23 mouse cellular contexts compared by ENCODE assay signal in genomic region chr19:23894822-23895221, GRCm38 (mm10).
DNase-seq lines count a peak whose midpoint lies in the region; ATAC-seq lines count a peak whose summit lies in the region.
"Had no signal": no experiment of that assay in that cellular context is flagged by ENCODE, and none has a peak within 500 bp of the region (broad histone marks: within the 10 kb centered on the region; RNA-seq: fewer than 3 reads in every experiment).

No protein-coding gene starts in this region.

- peaks cover 31% of the 10 kb centered on the region for H3K27me3 ChIP-seq in intestine, embryonic 14.5 days (replicated peaks; ENCODE audit: control insufficient read depth, insufficient read depth, low read length)
- H3K27me3 ChIP-seq in intestine, embryonic 15.5 days (replicated peaks): peaks cover 18% of the 10 kb centered on the region
- peaks cover 19% of the 10 kb centered on the region for H3K27me3 ChIP-seq in embryonic facial prominence, embryonic 11.5 days (ENCODE audit: control insufficient read depth, insufficient read depth, low read length)
- peaks cover 88% of the 10 kb centered on the region for H3K27me3 ChIP-seq in limb, embryonic 10.5 days (ENCODE audit: low read depth, poor library complexity, severe bottlenecking)

- H3K36me3 ChIP-seq in intestine, embryonic 14.5 days (ENCODE audit: control insufficient read depth, insufficient read depth, low read length): no peaks in the 10 kb centered on the region
- H3K36me3 ChIP-seq in intestine, embryonic 15.5 days: no peaks in the 10 kb centered on the region
- H3K36me3 ChIP-seq in embryonic facial prominence, embryonic 11.5 days (replicated peaks; ENCODE audit: control insufficient read depth, insufficient read depth, low read depth, low read length): no peaks in the 10 kb centered on the region
- no peaks in the 10 kb centered on the region for H3K36me3 ChIP-seq in limb, embryonic 10.5 days
- H3K36me3 ChIP-seq: embryonic facial prominence, embryonic 12.5 days; heart, embryonic 10.5 days had no signal

- H3K4me3 ChIP-seq in intestine, embryonic 14.5 days (ENCODE audit: low read depth, low read length): no peak overlapping the region
- H3K4me3 ChIP-seq in intestine, embryonic 15.5 days (replicated peaks): no peak overlapping the region
- H3K4me3 ChIP-seq in embryonic facial prominence, embryonic 11.5 days (ENCODE audit: low read depth, low read length): no peak overlapping the region
- H3K4me3 ChIP-seq in limb, embryonic 10.5 days: no peak overlapping the region
- H3K4me3 ChIP-seq: embryonic facial prominence, embryonic 12.5 days; forebrain, embryonic 13.5 days; gastrocnemius, adult 2 months; heart, embryonic 10.5 days; hindbrain, embryonic 15.5 days had no signal

- H3K27ac ChIP-seq in intestine, embryonic 14.5 days (ENCODE audit: low read depth): no peak overlapping the region
- H3K27ac ChIP-seq in intestine, embryonic 15.5 days: no peak overlapping the region
- H3K27ac ChIP-seq in embryonic facial prominence, embryonic 11.5 days (replicated peaks; ENCODE audit: low read depth, low read length): no peak overlapping the region
- H3K27ac ChIP-seq in limb, embryonic 10.5 days: no peak overlapping the region
- H3K27ac ChIP-seq: embryonic facial prominence, embryonic 12.5 days; forebrain, embryonic 13.5 days; gastrocnemius, adult 2 months; heart, embryonic 10.5 days; hindbrain, embryonic 15.5 days had no signal

- peak overlapping the region; percentile 11; the same call in 1 of the 2 replicates for H3K4me2 ChIP-seq in intestine, embryonic 14.5 days (ENCODE audit: low read length)
- H3K4me2 ChIP-seq in intestine, embryonic 15.5 days (replicated peaks): no peak overlapping the region
- H3K4me2 ChIP-seq in embryonic facial prominence, embryonic 11.5 days (ENCODE audit: low read depth, low read length): no peak overlapping the region
- H3K4me2 ChIP-seq: embryonic facial prominence, embryonic 12.5 days; forebrain, embryonic 13.5 days; hindbrain, embryonic 15.5 days had no signal

- H3K9me3 ChIP-seq in intestine, embryonic 14.5 days (ENCODE audit: control insufficient read depth, low read length): no peaks in the 10 kb centered on the region
- no peaks in the 10 kb centered on the region for H3K9me3 ChIP-seq in intestine, embryonic 15.5 days
- H3K9me3 ChIP-seq in embryonic facial prominence, embryonic 11.5 days (replicated peaks; ENCODE audit: control insufficient read depth, low read length): no peaks in the 10 kb centered on the region
- no peaks in the 10 kb centered on the region for H3K9me3 ChIP-seq in limb, embryonic 10.5 days (replicated peaks)
- H3K9me3 ChIP-seq: embryonic facial prominence, embryonic 12.5 days; forebrain, embryonic 13.5 days; heart, embryonic 10.5 days; hindbrain, embryonic 15.5 days had no signal

- H3K4me1 ChIP-seq in intestine, embryonic 14.5 days (replicated peaks; ENCODE audit: control insufficient read depth, insufficient read depth, low read length): 0 out of 2 replicates have a peak, but pooled peaks cover 3% of the 10 kb centered on the region
- H3K4me1 ChIP-seq in intestine, embryonic 15.5 days (replicated peaks): peaks cover 10% of the 10 kb centered on the region; the same call in 1 of the 2 replicates
- H3K4me1 ChIP-seq in embryonic facial prominence, embryonic 11.5 days (ENCODE audit: control insufficient read depth, insufficient read depth, low read length): no peaks in the 10 kb centered on the region
- H3K4me1 ChIP-seq in limb, embryonic 10.5 days: peaks cover 31% of the 10 kb centered on the region
- H3K4me1 ChIP-seq: embryonic facial prominence, embryonic 12.5 days had no signal

- WGBS in intestine, embryonic 14.5 days: 51% methylated on average over 3 of the region's 3 CpGs
- 55% methylated on average over 3 of the region's 3 CpGs for WGBS in intestine, embryonic 15.5 days
- 39% methylated on average over 3 of the region's 3 CpGs for WGBS in embryonic facial prominence, embryonic 11.5 days
- WGBS in limb, embryonic 10.5 days: 36% methylated on average over 3 of the region's 3 CpGs

- DNase-seq in intestine, embryonic 14.5 days (ENCODE audit: low spot score): no peak
- DNase-seq in embryo, embryonic 11 days: peak; percentile 49
- DNase-seq in embryonic facial prominence, embryonic 11.5 days (ENCODE audit: low spot score): peak; percentile 46
- DNase-seq in limb, embryonic 10.5 days (ENCODE audit: low spot score): peak; percentile 51
- DNase-seq in heart, adult 11 months: no peak
- no peak for DNase-seq in right cerebral cortex, postnatal 4 days
- DNase-seq: adrenal gland, adult 8-10 months; adrenal gland, postnatal 36 days; cerebellum, adult 2 months; cerebellum, postnatal 10 days; forebrain, postnatal 0 days; gastrocnemius, adult 2 months; gastrocnemius, postnatal 25 days; heart, adult 18-20 months; heart, postnatal 10 days; heart, postnatal 4 days; kidney, adult 2 months had no signal

- no peak for ATAC-seq in intestine, embryonic 14.5 days (replicated peaks; ENCODE audit: low FRiP score, low TSS enrichment, low read depth)
- no peak for ATAC-seq in intestine, embryonic 15.5 days
- ATAC-seq in embryonic facial prominence, embryonic 11.5 days (replicated peaks; ENCODE audit: insufficient number of reproducible peaks, low FRiP score, low TSS enrichment, low read depth): no peak
- ATAC-seq: forebrain, embryonic 13.5 days; forebrain, postnatal 0 days; intestine, embryonic 16.5 days had no signal

- no peak overlapping the region for H3K9ac ChIP-seq in intestine, embryonic 14.5 days (ENCODE audit: low read length)
- no peak overlapping the region for H3K9ac ChIP-seq in intestine, embryonic 15.5 days
- H3K9ac ChIP-seq in embryonic facial prominence, embryonic 11.5 days (replicated peaks; ENCODE audit: low read length): no peak overlapping the region
- H3K9ac ChIP-seq: embryonic facial prominence, embryonic 12.5 days; forebrain, embryonic 13.5 days; forebrain, postnatal 0 days; hindbrain, embryonic 15.5 days had no signal

Comparison
In these comparisons a context has a peak if more than half of its experiments do, and no peak if none do; other contexts are left out.
1. DNase-seq: peak in embryo, embryonic 11 days (single experiment), embryonic facial prominence, embryonic 11.5 days (single experiment) and limb, embryonic 10.5 days (single experiment); none in intestine, embryonic 14.5 days (single experiment), heart, adult 11 months (single experiment) and right cerebral cortex, postnatal 4 days (single experiment).